Mouse (Mus musculus) CH12.LX (cell line): Measurements from ENCODE around the gene Tmem165.

Source experiments
- CHD1 ChIP-seq: IDR thresholded peaks from 2 replicates; pipeline ENCODE4 v1.6.1; 2012; ENCODE audit warnings: low read depth, low read length, improper control_type of control experiment, inconsistent platforms
- CHD2 ChIP-seq: IDR thresholded peaks from 2 replicates; pipeline ENCODE4 v1.6.1; 2011; ENCODE audit warnings: low read length, improper control_type of control experiment
- CTCF ChIP-seq, 2 experiments: IDR thresholded peaks in 1 of 2; conservative IDR thresholded peaks in 1 of 2; 2 replicates each; pipeline ENCODE4 v1.5.1; 2011 to 2012; ENCODE audit warnings: low read depth in 2 of 2, low read length in 2 of 2, improper control_type of control experiment in 1 of 2, inconsistent platforms in 1 of 2, mild to moderate bottlenecking in 1 of 2, moderate library complexity in 1 of 2
- EP300 ChIP-seq: IDR thresholded peaks from 2 replicates; pipeline ENCODE4 v1.6.1; 2011; ENCODE audit warnings: low read length, improper control_type of control experiment
- IRF4 ChIP-seq: IDR thresholded peaks from 2 replicates; pipeline ENCODE4 v1.6.1; 2014; ENCODE audit warnings: low read depth, mild to moderate bottlenecking, inconsistent platforms, low read length, improper control_type of control experiment
- JUND ChIP-seq: conservative IDR thresholded peaks from 2 replicates; pipeline ENCODE4 v1.6.1; 2011; ENCODE audit warnings: low read depth, low read length, improper control_type of control experiment
- KAT2A ChIP-seq: IDR thresholded peaks from 2 replicates; pipeline ENCODE4 v1.6.1; 2012; ENCODE audit warnings: low read length, improper control_type of control experiment, inconsistent platforms; ENCODE audit not compliant: insufficient replicate concordance
- NRF1 ChIP-seq: IDR thresholded peaks from 2 replicates; pipeline ENCODE4 v1.6.1; 2014; ENCODE audit warnings: low read depth, mild to moderate bottlenecking, inconsistent platforms, low read length, improper control_type of control experiment, moderate library complexity
- POLR2A ChIP-seq: IDR thresholded peaks from 2 replicates; pipeline ENCODE4 v1.6.1; 2011; ENCODE audit warnings: low read depth, mild to moderate bottlenecking, improper control_type of control experiment, low read length
- RCOR1 ChIP-seq: conservative IDR thresholded peaks from 2 replicates; pipeline ENCODE4 v1.6.1; 2012; ENCODE audit warnings: low read depth, mild to moderate bottlenecking, inconsistent platforms, low read length, improper control_type of control experiment
- TBP ChIP-seq: conservative IDR thresholded peaks from 2 replicates; pipeline ENCODE4 v1.6.1; 2011; ENCODE audit warnings: low read depth, low read length, improper control_type of control experiment
- ZC3H11A ChIP-seq: IDR thresholded peaks from 2 replicates; pipeline ENCODE4 v1.6.1; 2012; ENCODE audit warnings: low read depth, mild to moderate bottlenecking, inconsistent platforms, low read length, improper control_type of control experiment

GRCm38 (mm10) chr5:76159555-76159954 lies 24.1 kb upstream of the Tmem165 start:
- TF ChIP-seq POLR2A (no peak), TBP (no peak), ZC3H11A (no peak), IRF4 (no peak), CHD2 (no peak), RCOR1 (no peak), CTCF (conservative IDR thresholded peaks at IDR 0.05 in 1 of 2, IDR thresholded peaks at IDR 0.05 in 1 of 2; ENCODE audit: low read depth in 2 of 2, low read length in 2 of 2) (no peak), CHD1 (no peak), NRF1 (no peak), JUND (no peak), KAT2A (no peak), EP300 (no peak)
